Mouse (Mus musculus) lung, adult 2 months (tissue): Measurements from ENCODE around the gene Pde4dip.

Source experiments
- CTCF ChIP-seq: fragments of 200-500 bp; IDR thresholded peaks from 2 replicates; pipeline ENCODE4 v1.5.1; 2011; ENCODE audit warnings: mild to moderate bottlenecking, low read length, control low read depth; ENCODE audit not compliant: insufficient read depth
- POLR2A ChIP-seq: fragments of 200-500 bp; IDR thresholded peaks from 2 replicates; pipeline ENCODE4 v1.6.1; 2011; ENCODE audit warnings: low read depth, mild to moderate bottlenecking, control low read depth, low read length, borderline replicate concordance; ENCODE audit errors: extremely low read depth

DNA sequence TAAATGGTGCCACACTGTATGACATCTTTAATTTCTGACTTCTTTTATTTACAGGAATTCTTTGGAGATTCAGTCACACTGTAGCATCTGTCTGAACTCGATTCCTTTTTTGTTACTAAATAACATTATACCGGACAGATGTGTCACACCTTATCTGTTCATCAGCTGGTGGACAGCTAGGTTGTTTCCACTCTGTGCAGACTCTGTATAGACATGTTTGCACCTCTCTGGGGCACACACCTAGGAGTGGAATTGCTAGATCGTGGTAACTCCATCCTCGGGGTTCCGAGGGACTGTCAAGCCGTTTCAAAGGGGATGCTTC is 49.4 kb upstream of the Pde4dip start:
- TF ChIP-seq POLR2A: no peak
- no peak for TF ChIP-seq CTCF
